Mouse (Mus musculus) megakaryocyte, adult 5-6 weeks (primary cell): ENCODE data around the gene Gm10408. TPM values are rescaled to one million over a fixed set of nuclear protein-coding genes. Genes with fewer than 3 reads are reported as not detected.
"Not testable (repeated sequence)": the region's sequence is repeated elsewhere in the genome, so short reads cannot be mapped to it uniquely, and the experiment has no call there.

Experiments used
- ATAC-seq: 2 replicates; pipeline ENCODE4 v1.8.0; 2016; ENCODE audit warnings: mild to moderate bottlenecking, inconsistent platforms; ENCODE audit not compliant: poor library complexity, severe bottlenecking
- total RNA-seq, 2 experiments: library from RNA; stranded (forward) in 1 of 2; stranded (reverse) in 1 of 2; fragments of 153-499, 151-499 nt in 1 of 2; fragments of 221-1000, 200-1000 nt in 1 of 2; gene quantifications; 2 replicates each; pipeline versions ENCODE4 v1.2.3 to v1.2.4; 2015 to 2017

Gm10408 gene
- total RNA-seq (2015): not detected in 2 replicates
- total RNA-seq (2017): not detected in 2 replicates

GRCm38 (mm10) chr14:3449079-3449478 is at the start of gene Gm10408:
Gm10408 (plus strand) TSS chr14:3449379.
- not testable (repeated sequence) for ATAC-seq

GRCm38 (mm10) chr14:3412314-3412713 is 36.9 kb upstream of the Gm10408 start, which contains the start of gene Gm10409:
Gm10409 (plus strand) TSS chr14:3412614.
- ATAC-seq: not testable (repeated sequence)

- not testable (repeated sequence) for ATAC-seq
Measured at GRCm38 (mm10) chr14:3427803-3428202, 21.4 kb upstream of the Gm10408 start, which contains the start of gene Gm3005. Gm3005 (plus strand) TSS chr14:3428103.

Other genes starting within 250 kb of the Gm10408 start
- gene D830030K20Rik, start 240.9 kb upstream of the Gm10408 start, total RNA-seq (2015): not detected in 2 replicates
- gene D830030K20Rik, start 240.9 kb upstream of the Gm10408 start, total RNA-seq (2017): not detected in 2 replicates
- gene Gm2956, start 116.8 kb upstream of the Gm10408 start, total RNA-seq (2015): not detected in 2 replicates
- gene Gm2956, start 116.8 kb upstream of the Gm10408 start, total RNA-seq (2017): not detected in 2 replicates
- not detected in 2 replicates for gene Gm10413, start 54.3 kb upstream of the Gm10408 start, total RNA-seq (2015)
- gene Gm10413, start 54.3 kb upstream of the Gm10408 start, total RNA-seq (2017): not detected in 2 replicates
- gene Gm10409, start 36.8 kb upstream of the Gm10408 start, total RNA-seq (2015): not detected in 2 replicates
- not detected in 2 replicates for gene Gm10409, start 36.8 kb upstream of the Gm10408 start, total RNA-seq (2017)
- not detected in 2 replicates for gene Gm3005, start 21.3 kb upstream of the Gm10408 start, total RNA-seq (2015)
- gene Gm3005, start 21.3 kb upstream of the Gm10408 start, total RNA-seq (2017): not detected in 2 replicates
- not detected in 2 replicates for gene Gm3012, start 185.1 kb downstream of the Gm10408 start, total RNA-seq (2015)
- not detected in 2 replicates for gene Gm3012, start 185.1 kb downstream of the Gm10408 start, total RNA-seq (2017)
- gene Gm3020, start 202.7 kb downstream of the Gm10408 start, total RNA-seq (2015): not detected in 2 replicates
- not detected in 2 replicates for gene Gm3020, start 202.7 kb downstream of the Gm10408 start, total RNA-seq (2017)
- gene Gm3043, start 239.4 kb downstream of the Gm10408 start, total RNA-seq (2015): not detected in 2 replicates
- gene Gm3043, start 239.4 kb downstream of the Gm10408 start, total RNA-seq (2017): not detected in 2 replicates